Mouse (Mus musculus) thymus, postnatal 14 days (tissue): ENCODE measurements around the gene Vps26a.

Experiments used
- DNase-seq: peaks from one replicate; pipeline ENCODE4 v3.0.0; 2021

Gene Vps26a

GRCm38 (mm10) chr10:62486618-62487415, at the start of gene Vps26a:
Gene Vps26a, minus strand, starts transcription at chr10:62486805.
- peak; percentile 99 for DNase-seq

- no peak for DNase-seq
These were observed 47.9 kb upstream of the Vps26a start for GRCm38 (mm10) chr10:62534509-62534908.

GRCm38 (mm10) chr10:62532832-62533231, 46.2 kb upstream of the Vps26a start:
- no peak for DNase-seq

GRCm38 (mm10) chr10:62530183-62530582, 43.6 kb upstream of the Vps26a start:
- DNase-seq = no peak

GRCm38 (mm10) chr10:62527351-62527750, 40.7 kb upstream of the Vps26a start, which contains the start of gene Srgn:
Gene Srgn, minus strand, starts transcription at chr10:62527451.
- no peak for DNase-seq

GRCm38 (mm10) chr10:62522346-62522950, 35.8 kb upstream of the Vps26a start:
- DNase-seq = no peak

- DNase-seq = no peak
These were observed 35.2 kb upstream of the Vps26a start for GRCm38 (mm10) chr10:62521763-62522162.

GRCm38 (mm10) chr10:62520911-62521310, 34.3 kb upstream of the Vps26a start:
- no peak for DNase-seq

- DNase-seq = no peak
These were observed 30.9 kb upstream of the Vps26a start for GRCm38 (mm10) chr10:62517511-62517910.

GRCm38 (mm10) chr10:62512855-62513254, 26.2 kb upstream of the Vps26a start:
- no peak for DNase-seq

GRCm38 (mm10) chr10:62511528-62511927, 24.9 kb upstream of the Vps26a start:
- no peak for DNase-seq

- DNase-seq = no peak
These were observed 22.5 kb upstream of the Vps26a start for GRCm38 (mm10) chr10:62509032-62509656.

GRCm38 (mm10) chr10:62508459-62508858, 21.9 kb upstream of the Vps26a start:
- peak; percentile 39 for DNase-seq

- peak; percentile 66 for DNase-seq
These were observed 21.1 kb upstream of the Vps26a start for GRCm38 (mm10) chr10:62507591-62508308.

GRCm38 (mm10) chr10:62507071-62507470, 20.5 kb upstream of the Vps26a start:
- DNase-seq = no peak

GRCm38 (mm10) chr10:62506019-62506556, 19.5 kb upstream of the Vps26a start:
- peak; percentile 51 for DNase-seq

GRCm38 (mm10) chr10:62505224-62505983, 18.8 kb upstream of the Vps26a start:
- no peak for DNase-seq

GRCm38 (mm10) chr10:62503836-62504628, 17.4 kb upstream of the Vps26a start:
- no peak for DNase-seq

GRCm38 (mm10) chr10:62503353-62503752, 16.7 kb upstream of the Vps26a start:
- peak; percentile 23 for DNase-seq

GRCm38 (mm10) chr10:62501951-62502350, 15.3 kb upstream of the Vps26a start:
- DNase-seq = no peak
